Mouse (Mus musculus): ENCODE results near the gene Gm21818. TPM values are rescaled to one million over a fixed set of nuclear protein-coding genes. Genes with fewer than 3 reads are reported as not detected.
"Not testable (repeated sequence)": the region's sequence is repeated elsewhere in the genome, so short reads cannot be mapped to it uniquely, and the experiment has no call there.

The Gm21818 gene
- polyA plus RNA-seq (2015; fragmentation: Nextera tagmentation; extraction: Ambion mirVana): not detected in 2 replicates

GRCm38 (mm10) chr13:120172133-120172532, at the start of gene Gm21818:
Gene Gm21818 (plus strand): TSS chr13:120172433.
- not testable (repeated sequence) for H3K36me3 ChIP-seq; H3K27ac ChIP-seq; H3K4me1 ChIP-seq (replicated peaks); H3K9me3 ChIP-seq; H3K27me3 ChIP-seq; H3K9ac ChIP-seq (replicated peaks); H3K4me2 ChIP-seq (replicated peaks); ATAC-seq; H3K4me3 ChIP-seq (replicated peaks)
- 71% methylated on average over 4 of the region's 4 CpGs for WGBS

GRCm38 (mm10) chr13:120139946-120140345, 32.3 kb upstream of the Gm21818 start, which contains the start of gene Gm20767:
Gene Gm20767 (plus strand): TSS chr13:120140246.
- H3K9me3 ChIP-seq; H3K9ac ChIP-seq (replicated peaks); ATAC-seq; H3K36me3 ChIP-seq; H3K4me1 ChIP-seq (replicated peaks); H3K27ac ChIP-seq; H3K4me2 ChIP-seq (replicated peaks); H3K27me3 ChIP-seq; H3K4me3 ChIP-seq (replicated peaks): not testable (repeated sequence)
- 95% methylated on average over 2 of the region's 5 CpGs for WGBS

- not testable (repeated sequence) for H3K36me3 ChIP-seq; H3K9me3 ChIP-seq; H3K27me3 ChIP-seq; H3K4me1 ChIP-seq (replicated peaks); H3K9ac ChIP-seq (replicated peaks); H3K4me2 ChIP-seq (replicated peaks); H3K4me3 ChIP-seq (replicated peaks); H3K27ac ChIP-seq; ATAC-seq
- WGBS: 68% methylated on average over 2 of the region's 3 CpGs
Observed at GRCm38 (mm10) chr13:120142348-120142747, 29.9 kb upstream of the Gm21818 start.

- WGBS: 68% methylated on average over 3 of the region's 4 CpGs
Observed at GRCm38 (mm10) chr13:120149660-120150407, 22.4 kb upstream of the Gm21818 start.

GRCm38 (mm10) chr13:120150589-120150988, 21.6 kb upstream of the Gm21818 start:
- not testable (repeated sequence) for H3K27me3 ChIP-seq; H3K4me1 ChIP-seq (replicated peaks); H3K36me3 ChIP-seq; H3K9me3 ChIP-seq; H3K9ac ChIP-seq (replicated peaks); H3K4me3 ChIP-seq (replicated peaks); H3K27ac ChIP-seq; H3K4me2 ChIP-seq (replicated peaks); ATAC-seq
- WGBS: 76% methylated on average over 3 of the region's 3 CpGs

More at GRCm38 (mm10) chr13:120149660-120150407, 22.4 kb upstream of the Gm21818 start:
- not testable (repeated sequence) for H3K4me1 ChIP-seq (replicated peaks); ATAC-seq; H3K9me3 ChIP-seq; H3K27me3 ChIP-seq; H3K9ac ChIP-seq (replicated peaks); H3K36me3 ChIP-seq; H3K27ac ChIP-seq; H3K4me3 ChIP-seq (replicated peaks); H3K4me2 ChIP-seq (replicated peaks)

- not testable (repeated sequence) for H3K4me1 ChIP-seq (replicated peaks); H3K9ac ChIP-seq (replicated peaks); H3K4me3 ChIP-seq (replicated peaks); H3K9me3 ChIP-seq; H3K4me2 ChIP-seq (replicated peaks); H3K27me3 ChIP-seq; H3K36me3 ChIP-seq; ATAC-seq; H3K27ac ChIP-seq
- WGBS: 61% methylated on average over 5 of the region's 5 CpGs
Observed at GRCm38 (mm10) chr13:120168301-120168700, 3.9 kb upstream of the Gm21818 start.

GRCm38 (mm10) chr13:120196189-120196821, 24.1 kb downstream of the Gm21818 start:
- not testable (repeated sequence) for H3K4me3 ChIP-seq (replicated peaks); H3K9ac ChIP-seq (replicated peaks); H3K27me3 ChIP-seq; ATAC-seq; H3K9me3 ChIP-seq; H3K36me3 ChIP-seq; H3K4me1 ChIP-seq (replicated peaks); H3K27ac ChIP-seq; H3K4me2 ChIP-seq (replicated peaks)
- 83% methylated on average over 7 of the region's 8 CpGs for WGBS

GRCm38 (mm10) chr13:120215847-120216246, 43.6 kb downstream of the Gm21818 start, which contains the start of gene Gm21762:
Gene Gm21762 (minus strand): TSS chr13:120215947.
- not testable (repeated sequence) for H3K4me3 ChIP-seq (replicated peaks); H3K9ac ChIP-seq (replicated peaks); ATAC-seq; H3K9me3 ChIP-seq; H3K4me2 ChIP-seq (replicated peaks); H3K27ac ChIP-seq; H3K27me3 ChIP-seq; H3K4me1 ChIP-seq (replicated peaks); H3K36me3 ChIP-seq
- no CpG with 5 or more reads among the region's 2 CpGs for WGBS

- not testable (repeated sequence) for H3K4me1 ChIP-seq (replicated peaks); H3K9me3 ChIP-seq; H3K4me2 ChIP-seq (replicated peaks); H3K36me3 ChIP-seq; H3K27ac ChIP-seq; H3K4me3 ChIP-seq (replicated peaks); H3K27me3 ChIP-seq; ATAC-seq; H3K9ac ChIP-seq (replicated peaks)
- WGBS: 81% methylated on average over 5 of the region's 5 CpGs
Observed at GRCm38 (mm10) chr13:120220922-120221321, 48.7 kb downstream of the Gm21818 start.

- H3K27me3 ChIP-seq; H3K9ac ChIP-seq (replicated peaks); H3K4me1 ChIP-seq (replicated peaks); H3K36me3 ChIP-seq; H3K4me2 ChIP-seq (replicated peaks); H3K27ac ChIP-seq; ATAC-seq; H3K9me3 ChIP-seq; H3K4me3 ChIP-seq (replicated peaks): not testable (repeated sequence)
- 93% methylated on average over 16 of the region's 25 CpGs for WGBS
Observed at GRCm38 (mm10) chr13:120223012-120223659, 50.9 kb downstream of the Gm21818 start.

Measured in midbrain, embryonic 13.5 days (tissue).